Mouse (Mus musculus) lung, postnatal 0 days (tissue): ENCODE measurements around the gene Arhgap25. TPM values are rescaled to one million over a fixed set of nuclear protein-coding genes. Genes with fewer than 3 reads are reported as not detected.

ENCODE experiments used
- ATAC-seq: fragments of 200-750 bp; cut with Nextera tagmentation; 2 replicates; pipeline ENCODE4 v1.8.0; 2017; ENCODE audit warnings: moderate library complexity
- DNase-seq: peaks from one replicate; pipeline ENCODE4 v3.0.0-alpha.2; 2016; ENCODE audit warnings: low spot score
- H3K27ac ChIP-seq: fragments of 300-500 bp; sonication (generic); 2 replicates; pipeline ENCODE4 v1.5.1; 2014; ENCODE audit warnings: antibody characterized with exemption, mild to moderate bottlenecking, low read length, mixed read lengths
- H3K27me3 ChIP-seq: fragments of 300-500 bp; sonication (generic); replicated peaks from 2 replicates; pipeline ENCODE4 v1.6.1; 2014; ENCODE audit warnings: low read length, mixed read lengths; ENCODE audit not compliant: insufficient read depth
- H3K36me3 ChIP-seq: fragments of 300-500 bp; sonication (generic); 2 replicates; pipeline ENCODE4 v1.6.1; 2014; ENCODE audit warnings: low read length, mixed read lengths; ENCODE audit not compliant: insufficient read depth
- H3K4me1 ChIP-seq: fragments of 300-500 bp; sonication (generic); 2 replicates; pipeline ENCODE4 v1.6.1; 2014; ENCODE audit warnings: antibody characterized with exemption, low read depth, low read length, mixed read lengths; ENCODE audit not compliant: insufficient read depth
- H3K4me2 ChIP-seq: fragments of 300-500 bp; sonication (generic); replicated peaks from 2 replicates; pipeline ENCODE4 v1.6.1; 2014; ENCODE audit warnings: low read depth, mild to moderate bottlenecking, low read length, moderate library complexity, mixed read lengths
- H3K4me3 ChIP-seq: fragments of 300-500 bp; sonication (generic); 2 replicates; pipeline ENCODE4 v1.5.1; 2014; ENCODE audit warnings: low read depth, low read length
- H3K9ac ChIP-seq: fragments of 300-500 bp; sonication (generic); replicated peaks from 2 replicates; pipeline ENCODE4 v1.6.1; 2014; ENCODE audit warnings: low read depth, mild to moderate bottlenecking
- H3K9me3 ChIP-seq: fragments of 300-500 bp; sonication (generic); 2 replicates; pipeline ENCODE4 v1.6.1; 2016; ENCODE audit warnings: low read length, mixed read lengths
- CTCF ChIP-seq: IDR thresholded peaks from 2 replicates; pipeline ENCODE4 v1.5.1; 2016; ENCODE audit warnings: antibody characterized with exemption, mild to moderate bottlenecking
- EP300 ChIP-seq: IDR thresholded peaks from 2 replicates; pipeline ENCODE4 v1.6.1; 2016; ENCODE audit warnings: antibody characterized with exemption, mild to moderate bottlenecking, control low read depth
- WGBS: fragments of 180-500 bp; shearing (Covaris S2); extraction: QIAGEN DNeasy Blood & Tissue Kit; methylation state at CpG from one replicate; pipeline ENCODE4 v1.1.7; 2014; 5-methylcytosine and 5-hydroxymethylcytosine counted together
- polyA plus RNA-seq: library from polyadenylated mRNA; unstranded; fragments of >200 nt; fragmentation: Nextera tagmentation; extraction: Ambion mirVana; gene quantifications from 2 replicates; pipeline ENCODE4 v1.2.1, GENCODE M21; 2015

Arhgap25 gene
- polyA plus RNA-seq, 1 experiment from 2014 or later, result 9.9 TPM

DNA sequence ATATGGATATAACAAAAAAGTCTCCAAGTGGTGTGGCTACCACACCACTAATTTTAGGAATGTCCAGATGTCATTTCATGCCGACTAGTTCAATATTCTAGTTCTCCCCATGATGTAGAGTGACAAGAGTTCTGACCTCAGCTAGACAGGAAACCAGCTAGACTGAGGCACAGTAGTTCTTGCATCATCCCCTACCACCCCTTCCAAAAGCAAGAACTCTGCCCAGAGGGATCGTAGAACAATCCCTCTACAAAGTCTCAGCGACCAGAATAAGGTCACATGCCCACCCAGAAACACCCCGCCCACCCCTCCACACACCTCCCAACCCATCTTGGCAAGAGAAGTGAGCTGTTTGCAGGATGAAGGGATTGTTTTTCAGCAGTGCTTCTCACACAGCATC is 14.4 kb upstream of the Arhgap25 start:
- WGBS, result 73% methylated on average over 4 of the region's 4 CpGs
- H3K4me3 ChIP-seq, result no peak overlapping the region

DNA sequence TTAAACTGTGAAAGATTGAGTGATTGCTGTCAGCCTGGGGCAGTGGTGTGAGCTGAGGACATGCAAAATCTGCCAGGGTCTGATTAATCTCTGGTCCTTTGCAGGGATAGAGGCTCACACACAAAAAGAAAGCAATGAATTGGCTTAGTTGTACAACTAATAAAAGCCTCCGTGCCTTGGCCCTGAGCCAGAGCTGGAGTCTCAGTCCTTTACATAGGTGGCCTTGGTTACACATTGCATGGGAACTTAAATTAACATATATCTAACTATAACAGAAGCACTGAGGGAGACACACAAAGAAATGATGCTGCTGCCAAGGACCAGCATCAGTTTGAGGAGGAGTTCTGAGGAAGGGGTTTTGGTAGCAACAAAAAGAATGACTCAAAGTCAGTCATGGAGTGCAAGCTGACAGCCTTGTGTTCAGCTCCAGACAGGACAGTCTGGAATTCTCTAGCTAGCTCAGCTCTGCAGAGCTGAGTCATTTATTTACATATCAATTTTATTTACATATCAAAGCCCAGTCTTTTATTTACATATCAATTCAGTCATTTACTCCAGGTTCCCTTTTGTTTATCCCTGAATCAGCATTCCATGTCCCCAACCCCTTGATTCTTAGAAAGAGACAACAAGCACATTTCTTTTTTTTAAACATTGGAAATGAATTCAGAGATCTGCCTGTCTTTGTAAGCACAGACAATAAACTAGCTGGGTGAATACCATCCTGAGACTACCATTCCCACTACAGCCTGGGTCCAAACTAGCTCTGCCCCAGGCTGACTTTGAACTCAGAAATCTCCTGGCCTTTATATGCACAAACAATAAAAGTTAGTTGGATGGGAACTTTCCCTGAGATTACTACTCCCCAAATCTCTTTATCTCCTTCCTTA is 12.5 kb upstream of the Arhgap25 start:
- H3K4me2 ChIP-seq, result no peak overlapping the region
- WGBS, result 30% methylated on average over 1 of the region's 1 CpGs

More for the DNA sequence above, 14.4 kb upstream of the Arhgap25 start:
- no peak overlapping the region for H3K9ac ChIP-seq
- H3K27ac ChIP-seq, result no peak overlapping the region
- H3K9me3 ChIP-seq, result peaks cover 4% of the 10 kb centered on the region; the same call in 1 of the 2 replicates
- H3K27me3 ChIP-seq, result no peaks in the 10 kb centered on the region
- no peaks in the 10 kb centered on the region for H3K36me3 ChIP-seq
- no peak for DNase-seq
- no peaks in the 10 kb centered on the region for H3K4me1 ChIP-seq
- no peak for ATAC-seq
- no peak for TF ChIP-seq EP300
- no peak for TF ChIP-seq CTCF
- H3K4me2 ChIP-seq, result no peak overlapping the region

GRCm38 (mm10) chr6:87542027-87542426 is 9.0 kb upstream of the Arhgap25 start:
- peaks cover 4% of the 10 kb centered on the region; the same call in 1 of the 2 replicates for H3K9me3 ChIP-seq
- no peak overlapping the region for H3K27ac ChIP-seq
- peak; percentile 92 for DNase-seq
- H3K4me2 ChIP-seq, result no peak overlapping the region
- H3K4me3 ChIP-seq, result no peak overlapping the region
- no peak for TF ChIP-seq CTCF
- TF ChIP-seq EP300, result peak; percentile 48; the same call in 1 of the 2 replicates
- 0 out of 2 replicates have a peak, but pooled peaks cover 3% of the 10 kb centered on the region for H3K4me1 ChIP-seq
- no peaks in the 10 kb centered on the region for H3K36me3 ChIP-seq
- no peak overlapping the region for H3K9ac ChIP-seq
- no peaks in the 10 kb centered on the region for H3K27me3 ChIP-seq
- WGBS, result 25% methylated on average over 9 of the region's 9 CpGs
- ATAC-seq, result peak; percentile 92

More for the DNA sequence above, 12.5 kb upstream of the Arhgap25 start:
- H3K27ac ChIP-seq, result no peak overlapping the region
- ATAC-seq (no peak), DNase-seq (no peak)
- 0 out of 2 replicates have a peak, but pooled peaks cover 3% of the 10 kb centered on the region for H3K4me1 ChIP-seq
- H3K36me3 ChIP-seq, result no peaks in the 10 kb centered on the region
- H3K27me3 ChIP-seq, result no peaks in the 10 kb centered on the region
- TF ChIP-seq EP300 (no peak), CTCF (no peak)
- H3K9ac ChIP-seq, result no peak overlapping the region
- H3K9me3 ChIP-seq, result peaks cover 4% of the 10 kb centered on the region; the same call in 1 of the 2 replicates
- no peak overlapping the region for H3K4me3 ChIP-seq

DNA sequence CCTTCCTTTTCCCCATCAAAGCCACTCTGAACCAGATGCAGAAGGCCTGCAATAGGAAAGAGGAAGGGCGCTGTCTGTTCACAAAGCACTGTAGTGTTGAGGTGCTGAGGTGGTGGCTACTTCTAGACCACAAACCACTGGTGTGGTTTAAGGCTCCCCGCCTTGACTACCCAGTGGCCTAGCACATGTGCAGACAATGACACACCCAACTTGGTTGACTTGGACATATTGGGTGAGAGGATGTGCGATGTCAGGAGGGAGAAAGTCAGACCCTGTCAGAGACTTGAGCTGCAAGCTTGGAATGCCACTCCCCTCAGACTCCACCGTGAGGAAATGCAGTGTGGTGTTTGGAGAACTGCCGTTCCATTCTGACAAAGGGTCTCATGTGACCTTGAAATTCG is 8.1 kb upstream of the Arhgap25 start:
- TF ChIP-seq CTCF (no peak), EP300 (no peak)
- Histone ChIP-seq H3K36me3 (no peaks in the 10 kb centered on the region), H3K27me3 (no peaks in the 10 kb centered on the region), H3K27ac (no peak overlapping the region), H3K9me3 (peaks cover under 1% of the 10 kb centered on the region; the same call in 1 of the 2 replicates), H3K4me2 (no peak overlapping the region), H3K4me3 (no peak overlapping the region), H3K4me1 (0 out of 2 replicates have a peak, but pooled peaks cover 3% of the 10 kb centered on the region), H3K9ac (no peak overlapping the region)
- WGBS, result 57% methylated on average over 6 of the region's 6 CpGs
- DNase-seq, result peak; percentile 44
- peak; percentile 44 for ATAC-seq

GRCm38 (mm10) chr6:87538376-87539270 is 5.6 kb upstream of the Arhgap25 start:
- DNase-seq, result no peak
- Histone ChIP-seq H3K27me3 (no peaks in the 10 kb centered on the region), H3K4me2 (no peak overlapping the region), H3K9ac (no peak overlapping the region), H3K4me1 (0 out of 2 replicates have a peak, but pooled peaks cover 3% of the 10 kb centered on the region), H3K27ac (no peak overlapping the region), H3K9me3 (no peaks in the 10 kb centered on the region), H3K4me3 (no peak overlapping the region), H3K36me3 (no peaks in the 10 kb centered on the region)
- ATAC-seq, result no peak
- no peak for TF ChIP-seq EP300
- TF ChIP-seq CTCF, result no peak
- WGBS, result 78% methylated on average over 15 of the region's 15 CpGs

DNA sequence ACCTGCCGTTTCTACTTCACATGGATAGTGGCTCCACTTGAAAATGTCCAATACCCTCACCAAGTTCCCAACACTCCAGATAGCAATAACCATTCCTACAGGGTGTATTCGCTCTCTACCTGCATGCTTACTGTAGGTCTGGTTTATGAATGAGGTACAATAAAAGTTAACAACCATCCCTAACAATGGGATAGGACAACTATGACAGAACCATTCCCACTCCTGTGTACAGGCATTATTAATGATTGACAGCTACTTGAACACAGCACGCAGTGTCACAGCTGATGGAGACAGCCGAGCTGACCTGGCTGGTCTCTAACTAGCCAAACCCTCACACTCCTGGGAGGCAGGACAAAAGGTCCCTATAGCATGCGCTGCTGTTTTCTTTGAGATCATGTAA is 4.6 kb upstream of the Arhgap25 start:
- no peak overlapping the region for H3K4me3 ChIP-seq
- H3K9ac ChIP-seq, result no peak overlapping the region
- WGBS, result 59% methylated on average over 5 of the region's 5 CpGs
- no peaks in the 10 kb centered on the region for H3K36me3 ChIP-seq
- no peak overlapping the region for H3K27ac ChIP-seq
- H3K27me3 ChIP-seq, result no peaks in the 10 kb centered on the region
- H3K4me1 ChIP-seq, result 0 out of 2 replicates have a peak, but pooled peaks cover 3% of the 10 kb centered on the region
- H3K4me2 ChIP-seq, result no peak overlapping the region
- no peak for ATAC-seq
- no peaks in the 10 kb centered on the region for H3K9me3 ChIP-seq
- DNase-seq, result no peak
- TF ChIP-seq EP300 (no peak), CTCF (no peak)
